Mouse (Mus musculus): ENCODE results near the gene Aph1b.
"Not testable (repeated sequence)": the region's sequence is repeated elsewhere in the genome, so short reads cannot be mapped to it uniquely, and the experiment has no call there.

Gene Aph1b

GRCm38 (mm10) chr9:66795464-66796324, at the start of gene Aph1b:
Gene Aph1b (minus strand): TSS chr9:66795490.
- DNase-seq (ENCODE audit: low read depth, low spot score), result peak; percentile 99

GRCm38 (mm10) chr9:66835097-66835480, 39.8 kb upstream of the Aph1b start:
- no peak for DNase-seq (ENCODE audit: low read depth, low spot score)

- DNase-seq (ENCODE audit: low read depth, low spot score), result peak; percentile 99
These were observed 39.2 kb upstream of the Aph1b start, which contains the start of gene Aph1c for GRCm38 (mm10) chr9:66834318-66835096. Gene Aph1c (minus strand): TSS chr9:66834726.

GRCm38 (mm10) chr9:66833851-66834250, 38.6 kb upstream of the Aph1b start:
- DNase-seq (ENCODE audit: low read depth, low spot score), result no peak

- DNase-seq (ENCODE audit: low read depth, low spot score), result no peak
These were observed 37.1 kb upstream of the Aph1b start for GRCm38 (mm10) chr9:66832366-66832908.

GRCm38 (mm10) chr9:66825990-66826389, 30.7 kb upstream of the Aph1b start:
- peak; percentile 64 for DNase-seq (ENCODE audit: low read depth, low spot score)

GRCm38 (mm10) chr9:66822255-66822654, 27.0 kb upstream of the Aph1b start:
- not testable (repeated sequence) for DNase-seq (ENCODE audit: low read depth, low spot score)

GRCm38 (mm10) chr9:66820996-66821395, 25.7 kb upstream of the Aph1b start:
- DNase-seq (ENCODE audit: low read depth, low spot score), result no peak

- DNase-seq (ENCODE audit: low read depth, low spot score), result no peak
These were observed 18.1 kb upstream of the Aph1b start for GRCm38 (mm10) chr9:66813392-66813791.

GRCm38 (mm10) chr9:66805951-66806350, 10.7 kb upstream of the Aph1b start:
- peak; percentile 8 for DNase-seq (ENCODE audit: low read depth, low spot score)

- peak; percentile 61 for DNase-seq (ENCODE audit: low read depth, low spot score)
These were observed 6.7 kb upstream of the Aph1b start for GRCm38 (mm10) chr9:66801947-66802346.

- DNase-seq (ENCODE audit: low read depth, low spot score), result no peak
These were observed 1.4 kb upstream of the Aph1b start, which contains the start of gene Gm10647 for GRCm38 (mm10) chr9:66796739-66797138. Gene Gm10647 (plus strand): TSS chr9:66797039.

- no peak for DNase-seq (ENCODE audit: low read depth, low spot score)
These were observed 444 bp downstream of the Aph1b start for GRCm38 (mm10) chr9:66794629-66795463.

- peak; percentile 35 for DNase-seq (ENCODE audit: low read depth, low spot score)
These were observed 7.5 kb downstream of the Aph1b start for GRCm38 (mm10) chr9:66787821-66788220.

GRCm38 (mm10) chr9:66784552-66784951, 10.7 kb downstream of the Aph1b start:
- DNase-seq (ENCODE audit: low read depth, low spot score), result not testable (repeated sequence)

- no peak for DNase-seq (ENCODE audit: low read depth, low spot score)
These were observed 24.6 kb downstream of the Aph1b start for GRCm38 (mm10) chr9:66770701-66771100.

GRCm38 (mm10) chr9:66769275-66769674, 26.0 kb downstream of the Aph1b start:
- DNase-seq (ENCODE audit: low read depth, low spot score), result no peak

GRCm38 (mm10) chr9:66768721-66769120, 26.6 kb downstream of the Aph1b start:
- no peak for DNase-seq (ENCODE audit: low read depth, low spot score)

- DNase-seq (ENCODE audit: low read depth, low spot score), result no peak
These were observed 34.3 kb downstream of the Aph1b start for GRCm38 (mm10) chr9:66760991-66761390.

GRCm38 (mm10) chr9:66752849-66753248, 42.4 kb downstream of the Aph1b start:
- no peak for DNase-seq (ENCODE audit: low read depth, low spot score)

- DNase-seq (ENCODE audit: low read depth, low spot score), result no peak
These were observed 46.9 kb downstream of the Aph1b start for GRCm38 (mm10) chr9:66748390-66748789.

All from R1 (cell line).